Mouse (Mus musculus) kidney, adult 2 months (tissue): Measurements from ENCODE around the gene Zbtb18. TPM values are rescaled to one million over a fixed set of nuclear protein-coding genes. Genes with fewer than 3 reads are reported as not detected.

ENCODE experiments used
- DNase-seq: peaks from one replicate; pipeline ENCODE4 v3.0.0; 2021
- H3K27ac ChIP-seq: fragments of 200-500 bp; 2 replicates; pipeline ENCODE4 v1.5.1; 2012; ENCODE audit warnings: low read depth, low read length, control low read depth, inconsistent platforms; ENCODE audit not compliant: insufficient read depth
- H3K27me3 ChIP-seq: fragments of 200-500 bp; replicated peaks from 2 replicates; pipeline ENCODE4 v1.6.1; 2012; ENCODE audit warnings: mild to moderate bottlenecking, moderate library complexity, low read length, inconsistent platforms; ENCODE audit not compliant: control insufficient read depth, insufficient read depth
- H3K36me3 ChIP-seq: fragments of 200-500 bp; 2 replicates; pipeline ENCODE4 v1.6.1; 2012; ENCODE audit warnings: mild to moderate bottlenecking, moderate library complexity, low read length, inconsistent platforms; ENCODE audit not compliant: control insufficient read depth, insufficient read depth
- H3K4me1 ChIP-seq: fragments of 200-500 bp; 2 replicates; pipeline ENCODE4 v1.6.1; 2011; ENCODE audit warnings: low read length; ENCODE audit not compliant: control insufficient read depth, insufficient read depth
- H3K4me3 ChIP-seq: fragments of 200-500 bp; 2 replicates; pipeline ENCODE4 v1.5.1; 2011; ENCODE audit warnings: mild to moderate bottlenecking, low read depth, low read length, control low read depth; ENCODE audit not compliant: insufficient read depth
- CTCF ChIP-seq: fragments of 200-500 bp; conservative IDR thresholded peaks from 2 replicates; pipeline ENCODE4 v1.5.1; 2011; ENCODE audit warnings: low read depth, mild to moderate bottlenecking, control low read depth, low read length, moderate library complexity, mixed read lengths; ENCODE audit not compliant: insufficient read depth, insufficient read length
- POLR2A ChIP-seq: fragments of 200-500 bp; IDR thresholded peaks from one replicate; pipeline ENCODE4 v1.6.1; 2011; ENCODE audit warnings: low read depth, low read length, control low read depth
- WGBS: fragments of 180-500 bp; shearing (Covaris S2); methylation state at CpG from one replicate; pipeline ENCODE4 v1.1.7; 2018; 5-methylcytosine and 5-hydroxymethylcytosine counted together
- polyA plus RNA-seq: library from polyadenylated mRNA; depleted of rRNA; stranded (reverse); fragments of >200 nt; gene quantifications from 2 replicates; pipeline ENCODE4 v1.2.3, GENCODE M21; 2012

Zbtb18 gene
- polyA plus RNA-seq, 1 experiment = 12.7 TPM

- Histone ChIP-seq H3K27ac (no peak overlapping the region), H3K36me3 (no peaks in the 10 kb centered on the region), H3K4me3 (no peak overlapping the region), H3K4me1 (0 out of 2 replicates have a peak, but pooled peaks cover 3% of the 10 kb centered on the region), H3K27me3 (no peaks in the 10 kb centered on the region)
- no peak for TF ChIP-seq POLR2A
- TF ChIP-seq CTCF = no peak
- 48% methylated on average over 2 of the region's 2 CpGs for WGBS
- DNase-seq = no peak
Measured at GRCm38 (mm10) chr1:177459536-177459935, 17.4 kb downstream of the Zbtb18 start.

GRCm38 (mm10) chr1:177467150-177467549 is 25.0 kb downstream of the Zbtb18 start:
- no peak overlapping the region for H3K4me3 ChIP-seq
- H3K27me3 ChIP-seq = no peaks in the 10 kb centered on the region
- DNase-seq = no peak
- 0 out of 2 replicates have a peak, but pooled peaks cover 3% of the 10 kb centered on the region for H3K4me1 ChIP-seq
- TF ChIP-seq POLR2A (no peak), CTCF (no peak)
- WGBS = 37% methylated on average over 8 of the region's 8 CpGs
- H3K36me3 ChIP-seq = no peaks in the 10 kb centered on the region
- H3K27ac ChIP-seq = no peak overlapping the region

GRCm38 (mm10) chr1:177468436-177468835 is 26.3 kb downstream of the Zbtb18 start:
- DNase-seq = no peak
- H3K4me3 ChIP-seq = no peak overlapping the region
- H3K36me3 ChIP-seq = no peaks in the 10 kb centered on the region
- 0 out of 2 replicates have a peak, but pooled peaks cover under 1% of the 10 kb centered on the region for H3K4me1 ChIP-seq
- WGBS = 72% methylated on average over 5 of the region's 5 CpGs
- no peak for TF ChIP-seq POLR2A
- no peak for TF ChIP-seq CTCF
- H3K27me3 ChIP-seq = no peaks in the 10 kb centered on the region
- H3K27ac ChIP-seq = no peak overlapping the region

- no peak overlapping the region for H3K27ac ChIP-seq
- no peak for TF ChIP-seq POLR2A
- no peak for TF ChIP-seq CTCF
- no peak for DNase-seq
Measured at GRCm38 (mm10) chr1:177470091-177470490, 27.9 kb downstream of the Zbtb18 start.

GRCm38 (mm10) chr1:177470951-177471350 is 28.8 kb downstream of the Zbtb18 start:
- no peaks in the 10 kb centered on the region for H3K4me1 ChIP-seq
- H3K36me3 ChIP-seq = no peaks in the 10 kb centered on the region
- WGBS = 85% methylated on average over 2 of the region's 2 CpGs
- no peak for DNase-seq
- H3K4me3 ChIP-seq = no peak overlapping the region
- no peaks in the 10 kb centered on the region for H3K27me3 ChIP-seq
- H3K27ac ChIP-seq = no peak overlapping the region
- TF ChIP-seq CTCF (no peak), POLR2A (no peak)

More at GRCm38 (mm10) chr1:177470091-177470490, 27.9 kb downstream of the Zbtb18 start:
- Histone ChIP-seq H3K4me3 (no peak overlapping the region), H3K36me3 (no peaks in the 10 kb centered on the region), H3K4me1 (no peaks in the 10 kb centered on the region), H3K27me3 (no peaks in the 10 kb centered on the region)
- 63% methylated on average over 4 of the region's 4 CpGs for WGBS

GRCm38 (mm10) chr1:177475542-177476197 is 33.5 kb downstream of the Zbtb18 start:
- Histone ChIP-seq H3K27ac (no peak overlapping the region), H3K36me3 (no peaks in the 10 kb centered on the region), H3K4me1 (no peaks in the 10 kb centered on the region), H3K4me3 (no peak overlapping the region), H3K27me3 (no peaks in the 10 kb centered on the region)
- 77% methylated on average over 13 of the region's 13 CpGs for whole genome bisulfite sequencing
- DNase-seq = no peak
- TF ChIP-seq POLR2A (no peak), CTCF (no peak; the same call in 1 of the 2 replicates)

- H3K27ac ChIP-seq = no peak overlapping the region
- 73% methylated on average over 2 of the region's 2 CpGs for WGBS
- H3K27me3 ChIP-seq = no peaks in the 10 kb centered on the region
- TF ChIP-seq POLR2A (no peak), CTCF (no peak)
- no peaks in the 10 kb centered on the region for H3K4me1 ChIP-seq
- no peaks in the 10 kb centered on the region for H3K36me3 ChIP-seq
- no peak overlapping the region for H3K4me3 ChIP-seq
- DNase-seq = no peak
Measured at GRCm38 (mm10) chr1:177478578-177478977, 36.4 kb downstream of the Zbtb18 start.

GRCm38 (mm10) chr1:177479356-177480004 is 37.3 kb downstream of the Zbtb18 start:
- DNase-seq = no peak
- H3K36me3 ChIP-seq = no peaks in the 10 kb centered on the region
- no peaks in the 10 kb centered on the region for H3K27me3 ChIP-seq
- no peak overlapping the region for H3K4me3 ChIP-seq
- no peak for TF ChIP-seq CTCF
- no peak overlapping the region for H3K27ac ChIP-seq
- no peaks in the 10 kb centered on the region for H3K4me1 ChIP-seq
- 65% methylated on average over 10 of the region's 10 CpGs for WGBS
